Mouse (Mus musculus) CH12F3 (cell line): ENCODE measurements around the gene Plaur.
"Not testable (repeated sequence)": the region's sequence is repeated elsewhere in the genome, so short reads cannot be mapped to it uniquely, and the experiment has no call there.

Experiments used
- in situ Hi-C: fragments of 300-500 bp; cut with MboI; formaldehyde crosslinking; loops from 2 replicates; pipeline ENCODE4 v1.14.3; 2020; ENCODE audit warnings: low sequenced_read_pairs

The Plaur gene

GRCm38 (mm10) chr7:24476856-24477255, 14.6 kb downstream of the Plaur start:
- in situ Hi-C loops = no loop called here

DNA sequence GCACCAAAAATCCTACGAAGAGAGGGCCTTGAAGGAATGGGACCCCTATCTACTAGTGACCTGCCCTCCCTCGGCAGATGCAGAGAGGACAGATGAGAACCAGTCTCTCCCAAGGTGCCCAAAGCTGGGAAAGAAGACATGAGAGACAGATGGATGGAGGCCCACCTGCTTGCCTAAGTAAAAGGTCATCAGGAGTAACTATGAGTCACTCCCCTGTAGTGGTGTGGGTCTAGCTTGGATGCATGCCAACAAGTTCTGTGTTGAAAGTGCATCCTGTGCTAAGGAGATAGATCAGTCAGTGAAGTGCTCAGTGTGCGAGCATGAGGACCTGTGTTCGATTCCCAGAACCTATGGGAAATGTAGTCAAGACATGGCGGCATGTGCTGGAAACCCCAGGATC, 16.6 kb downstream of the Plaur start:
- in situ Hi-C loops = no loop called here

- in situ Hi-C loops = no loop called here
Observed at GRCm38 (mm10) chr7:24479685-24480084, 17.4 kb downstream of the Plaur start.

DNA sequence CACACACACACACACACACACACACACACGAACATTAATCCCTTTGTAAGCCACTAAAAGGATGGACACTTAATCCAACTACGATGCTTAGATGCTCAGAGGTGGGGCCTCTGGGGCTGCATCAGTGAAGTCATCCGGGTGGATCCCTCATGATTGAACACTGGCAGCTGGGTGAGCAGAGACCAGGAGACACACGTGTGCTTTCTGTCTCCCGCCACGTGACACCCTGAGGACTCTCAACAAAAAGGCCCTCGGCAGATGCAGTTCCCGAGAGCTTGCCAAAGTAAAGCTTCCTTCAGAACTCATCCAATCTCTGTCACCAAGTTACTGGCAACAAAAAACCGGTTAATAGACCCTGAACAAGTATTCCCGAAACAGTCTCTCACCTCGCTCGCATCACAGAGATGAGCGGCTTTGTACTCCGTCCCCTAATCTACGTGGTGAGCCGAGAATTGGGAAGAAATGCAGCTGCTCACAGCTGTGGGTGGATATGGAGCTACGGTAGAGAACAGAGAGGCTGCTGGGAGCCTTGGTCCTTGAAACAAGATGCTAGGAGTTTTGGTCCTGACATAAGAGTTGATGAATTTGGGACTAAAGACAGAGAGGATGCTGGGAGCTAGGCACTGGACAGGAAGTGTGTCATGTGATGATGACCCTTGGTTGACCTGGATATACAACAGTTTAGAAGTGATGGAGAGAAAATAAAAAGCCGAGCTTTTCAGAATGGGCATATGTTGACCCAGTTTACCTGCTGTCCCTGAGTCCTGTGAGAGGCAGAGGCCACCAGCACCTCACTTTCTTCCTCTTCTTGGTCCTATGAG, 18.0 kb downstream of the Plaur start:
- in situ Hi-C loops = no loop called here

DNA sequence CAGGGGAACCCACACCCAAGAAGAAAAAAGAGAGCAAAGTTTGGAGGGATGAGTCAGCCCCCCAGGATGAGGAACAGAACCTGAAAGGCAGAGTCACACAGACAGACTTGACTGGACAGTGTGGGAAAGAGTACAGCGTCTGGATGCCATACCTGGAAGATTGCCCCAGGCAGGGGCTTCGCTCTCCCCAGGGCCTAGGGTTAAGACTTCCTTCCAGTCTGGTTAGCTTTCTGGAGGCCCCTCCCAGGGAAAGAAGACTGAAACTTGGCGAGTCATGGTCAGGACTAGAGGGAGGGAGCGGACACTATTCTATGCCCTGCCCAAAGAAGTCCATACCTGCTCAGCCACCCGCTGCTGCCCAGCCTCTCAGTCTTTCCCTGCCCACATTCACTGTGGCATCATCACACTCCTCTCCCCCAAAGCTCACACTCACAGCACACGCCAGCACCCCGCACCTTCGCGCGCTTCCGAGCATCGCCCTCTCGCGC, 18.7 kb downstream of the Plaur start:
- in situ Hi-C loops = no loop called here

GRCm38 (mm10) chr7:24481474-24482207, 19.4 kb downstream of the Plaur start, which contains the start of gene Cadm4:
Gene Cadm4 (plus strand): TSS chr7:24482023.
- in situ Hi-C loops = no loop called here

- in situ Hi-C loops = no loop called here
Observed at GRCm38 (mm10) chr7:24482208-24483020, 20.1 kb downstream of the Plaur start.

- in situ Hi-C loops = not testable (repeated sequence)
Observed at GRCm38 (mm10) chr7:24483291-24483690, 21.0 kb downstream of the Plaur start.

DNA sequence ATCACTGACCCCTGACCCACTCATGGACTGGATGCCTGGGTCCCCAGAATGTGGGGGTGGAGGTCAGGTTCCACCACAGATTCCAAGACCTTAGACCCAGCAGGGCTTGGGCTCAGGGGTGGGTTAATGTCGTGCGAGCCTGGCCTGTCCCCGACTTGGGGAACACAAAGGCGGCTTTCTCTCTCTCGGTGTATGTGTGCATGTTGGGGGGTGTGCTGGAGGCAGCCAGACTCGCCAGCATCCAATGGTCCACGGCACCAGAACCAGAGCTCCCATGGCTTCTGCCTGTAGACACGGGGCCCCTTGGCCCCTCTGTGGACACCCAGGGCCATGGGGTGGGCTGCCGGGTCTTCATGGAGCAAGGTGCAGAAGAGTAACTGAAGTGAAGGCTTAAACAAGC, 23.2 kb downstream of the Plaur start:
- in situ Hi-C loops = no loop called here

DNA sequence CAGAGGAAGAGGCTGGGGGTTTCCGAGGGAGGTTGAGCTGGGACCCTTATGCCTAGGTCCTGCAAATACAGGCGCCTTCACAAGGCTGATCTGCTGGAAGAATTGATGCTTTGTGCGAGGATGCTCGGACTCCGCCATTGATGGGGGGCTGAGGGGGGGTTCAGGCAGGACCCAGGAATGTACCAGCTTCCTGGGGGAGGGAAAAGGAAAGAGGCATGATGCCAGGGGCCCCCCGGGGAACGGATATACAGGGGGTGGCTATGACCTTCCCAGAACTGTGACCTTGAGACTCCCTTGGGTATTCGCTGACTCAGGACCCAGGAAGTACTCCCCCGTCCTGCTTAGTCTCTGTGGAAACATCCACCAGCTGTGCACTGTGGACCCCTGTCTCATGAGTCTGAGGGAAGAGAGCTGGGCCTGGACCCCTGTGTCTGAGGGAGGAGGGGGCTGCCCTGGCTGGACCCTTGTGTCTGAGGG, 24.4 kb downstream of the Plaur start:
- in situ Hi-C loops = no loop called here

GRCm38 (mm10) chr7:24487403-24487802, 25.1 kb downstream of the Plaur start:
- in situ Hi-C loops = no loop called here

GRCm38 (mm10) chr7:24488303-24488702, 26.0 kb downstream of the Plaur start:
- in situ Hi-C loops = no loop called here

DNA sequence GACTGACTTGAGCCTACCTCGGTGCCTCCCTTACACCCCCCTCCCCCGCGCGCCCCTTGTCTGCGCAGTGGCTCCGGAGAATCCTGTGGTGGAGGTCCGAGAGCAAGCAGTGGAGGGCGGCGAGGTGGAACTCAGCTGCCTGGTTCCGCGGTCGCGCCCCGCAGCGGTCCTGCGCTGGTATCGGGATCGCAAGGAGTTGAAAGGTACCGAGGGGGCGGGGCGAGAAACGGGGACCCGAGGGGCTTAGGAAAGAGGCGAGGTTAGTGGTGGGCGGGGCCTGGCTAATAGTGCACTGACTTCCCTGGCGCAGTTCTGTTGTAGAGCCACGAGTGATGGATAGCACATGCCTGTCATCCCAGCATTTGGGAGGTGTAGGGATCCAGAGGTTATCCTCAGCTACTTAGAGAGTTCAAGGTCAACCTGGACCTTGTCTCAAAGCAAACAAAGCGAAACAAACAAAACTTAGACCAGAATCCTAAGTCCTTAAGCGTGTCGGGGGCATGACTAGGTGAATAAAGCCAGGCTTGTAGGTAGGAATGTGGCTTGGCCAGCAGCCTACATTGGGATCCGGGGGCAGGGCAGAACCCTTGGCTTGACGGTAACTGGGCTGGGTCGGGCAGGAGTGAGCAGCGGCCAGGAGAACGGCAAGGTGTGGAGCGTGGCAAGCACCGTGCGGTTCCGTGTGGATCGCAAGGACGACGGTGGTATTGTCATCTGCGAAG, 37.7 kb downstream of the Plaur start:
- in situ Hi-C loops = no loop called here

- in situ Hi-C loops = no loop called here
Observed at GRCm38 (mm10) chr7:24500929-24501328, 38.6 kb downstream of the Plaur start.

- in situ Hi-C loops = no loop called here
Observed at GRCm38 (mm10) chr7:24501492-24501891, 39.2 kb downstream of the Plaur start.

- in situ Hi-C loops = no loop called here
Observed at GRCm38 (mm10) chr7:24504004-24504403, 41.7 kb downstream of the Plaur start.

DNA sequence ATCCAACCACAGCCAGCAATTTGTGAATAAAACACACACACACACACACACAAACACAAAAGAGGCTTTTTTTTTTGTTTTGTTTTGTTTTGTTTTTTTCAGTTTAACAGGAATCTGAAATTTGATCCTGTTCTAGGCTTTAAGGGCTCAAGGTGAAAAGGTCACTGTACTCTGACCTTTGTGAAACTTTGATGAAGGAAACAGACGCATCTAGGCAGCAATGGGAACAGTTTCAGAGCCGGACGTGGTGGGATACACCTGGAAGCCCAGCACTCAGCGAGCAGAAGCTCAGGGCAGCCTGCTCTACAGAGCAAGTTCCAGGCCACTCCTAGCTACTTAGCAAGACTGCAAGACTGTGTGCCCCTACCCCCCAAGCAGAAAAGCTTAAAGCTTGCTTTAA, 42.6 kb downstream of the Plaur start:
- in situ Hi-C loops = no loop called here

DNA sequence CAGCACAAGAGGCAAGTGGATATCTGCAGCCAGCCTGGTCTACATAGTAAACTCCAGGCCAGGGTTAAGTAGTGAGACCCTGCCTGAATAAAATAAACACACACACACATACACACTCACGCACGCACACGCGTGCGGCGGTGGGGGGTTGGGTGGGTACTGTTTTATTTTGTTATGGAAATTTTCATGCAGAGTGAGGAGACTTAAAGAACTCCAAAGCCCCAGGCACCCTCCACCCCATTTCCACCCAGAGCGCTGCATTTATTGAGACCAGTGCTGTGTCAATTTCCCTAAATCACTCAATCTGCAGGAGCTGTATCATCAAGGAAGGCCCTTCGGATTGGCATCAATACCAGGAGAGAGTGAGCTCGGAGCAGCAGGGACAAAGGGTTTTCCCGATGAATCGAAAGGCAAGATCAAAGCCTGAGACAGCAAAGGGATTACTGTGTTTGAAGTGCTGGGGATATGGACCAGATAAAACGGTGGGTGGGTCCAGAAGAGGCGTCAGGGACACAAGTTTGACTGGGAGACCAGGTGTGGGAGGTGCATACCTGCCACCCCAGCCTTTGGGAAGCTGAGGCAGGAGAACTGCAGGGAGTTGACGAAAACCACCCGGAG, 43.3 kb downstream of the Plaur start:
- in situ Hi-C loops = no loop called here

- in situ Hi-C loops = no loop called here
Observed at GRCm38 (mm10) chr7:24506065-24506459, 43.8 kb downstream of the Plaur start.

DNA sequence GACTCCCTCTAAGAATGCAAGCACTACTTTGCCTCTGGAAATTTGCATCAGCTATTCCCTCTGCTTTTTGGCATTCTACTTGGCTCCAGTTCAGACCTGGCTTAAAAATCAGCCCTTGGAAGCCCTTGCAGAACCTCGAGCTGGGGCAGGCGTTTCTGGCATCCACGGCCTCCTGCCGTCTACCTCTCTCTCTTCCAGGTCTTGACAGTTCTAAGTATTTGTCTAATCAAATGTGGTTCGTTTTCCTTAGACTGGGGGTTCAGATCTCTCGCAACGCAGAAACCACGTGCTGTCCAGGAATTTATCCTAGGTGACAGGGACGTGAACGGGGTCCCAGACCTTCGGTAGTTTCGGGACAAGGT, 44.2 kb downstream of the Plaur start:
- in situ Hi-C loops = no loop called here
